10 mouse cellular contexts compared by ENCODE assay signal in genomic region chr7:89473442-89473841, GRCm38 (mm10). TPM values are rescaled to one million over a fixed set of nuclear protein-coding genes. Genes with fewer than 3 reads are reported as not detected.
A peak's percentile ranks its signal among the peaks of the same experiment; 100 is the strongest.
DNase-seq lines count a peak whose midpoint lies in the region; ATAC-seq lines count a peak whose summit lies in the region.
"Had no signal": no experiment of that assay in that cellular context is flagged by ENCODE, and none has a peak within 500 bp of the region (broad histone marks: within the 10 kb centered on the region; RNA-seq: fewer than 3 reads in every experiment).

No protein-coding gene starts in this region.

- ATAC-seq in embryonic facial prominence, embryonic 14.5 days (ENCODE audit: low read depth), result no peak

- H3K27me3 ChIP-seq in heart, embryonic 10.5 days (ENCODE audit: insufficient read depth, poor library complexity, severe bottlenecking), result peaks cover 10% of the 10 kb centered on the region; the same call in 1 of the 2 replicates
- H3K27me3 ChIP-seq in embryonic facial prominence, embryonic 14.5 days (replicated peaks; ENCODE audit: control insufficient read depth, insufficient read depth, low read length), result no peaks in the 10 kb centered on the region

- intact Hi-C loops in heart, postnatal 25 days (cut with DNase I), result loop anchor here (1.0 to 10.0 kb wide), 2 partner anchors 36 to 371 kb away; no protein-coding TSS in a partner anchor

- H3K4me3 ChIP-seq in heart, embryonic 10.5 days, result no peak overlapping the region
- H3K4me3 ChIP-seq in embryonic facial prominence, embryonic 14.5 days (ENCODE audit: low read depth, low read length), result no peak overlapping the region
- H3K4me3 ChIP-seq: heart, embryonic 13.5 days; lung, embryonic 15.5 days had no signal

- no peaks in the 10 kb centered on the region for H3K9me3 ChIP-seq in heart, embryonic 10.5 days
- no peaks in the 10 kb centered on the region for H3K9me3 ChIP-seq in embryonic facial prominence, embryonic 14.5 days (ENCODE audit: control insufficient read depth, low read length)
- H3K9me3 ChIP-seq: heart, embryonic 13.5 days; lung, embryonic 15.5 days had no signal

- DNase-seq in heart, embryonic 10.5 days (ENCODE audit: low spot score), result peak; percentile 69
- no peak for DNase-seq in heart, postnatal 25 days (ENCODE audit: low spot score)
- peak; percentile 32 to 38 for DNase-seq in right cerebral cortex, postnatal 10 days (ENCODE audit: low spot score in 2 of 2)
- DNase-seq in right cerebral cortex, adult 18-20 months, result no peak
- peak; percentile 71 for DNase-seq in embryonic facial prominence, embryonic 14.5 days (ENCODE audit: low spot score)
- DNase-seq in retina, adult 2 months (ENCODE audit: low read depth, low spot score), result peak; percentile 15
- DNase-seq in adrenal gland, adult 18-20 months (ENCODE audit: low spot score in 2 of 2), result no peak
- DNase-seq in cerebellum, adult 11 months, result no peak

- 45% methylated on average over 4 of the region's 4 CpGs for WGBS in heart, embryonic 10.5 days
- WGBS in embryonic facial prominence, embryonic 14.5 days, result 53% methylated on average over 4 of the region's 4 CpGs

- no peak overlapping the region for H3K9ac ChIP-seq in embryonic facial prominence, embryonic 14.5 days (ENCODE audit: low read depth, low read length)
- H3K9ac ChIP-seq: heart, embryonic 13.5 days; lung, embryonic 15.5 days had no signal

- H3K36me3 ChIP-seq in heart, embryonic 10.5 days, result no peaks in the 10 kb centered on the region
- no peaks in the 10 kb centered on the region for H3K36me3 ChIP-seq in embryonic facial prominence, embryonic 14.5 days (ENCODE audit: control insufficient read depth, insufficient read depth, low read length)
- H3K36me3 ChIP-seq: heart, embryonic 13.5 days; lung, embryonic 15.5 days had no signal

- H3K4me1 ChIP-seq in heart, embryonic 10.5 days, result peaks cover 16% of the 10 kb centered on the region
- H3K4me1 ChIP-seq in embryonic facial prominence, embryonic 14.5 days (ENCODE audit: control insufficient read depth, insufficient read depth, low read length), result no peaks in the 10 kb centered on the region

- no peak overlapping the region for H3K27ac ChIP-seq in heart, embryonic 10.5 days
- H3K27ac ChIP-seq in embryonic facial prominence, embryonic 14.5 days (replicated peaks; ENCODE audit: low read depth, low read length), result no peak overlapping the region
- H3K27ac ChIP-seq: heart, embryonic 13.5 days; lung, embryonic 15.5 days had no signal

- no peak overlapping the region for H3K4me2 ChIP-seq in embryonic facial prominence, embryonic 14.5 days (ENCODE audit: low read depth, low read length)
- H3K4me2 ChIP-seq: heart, embryonic 13.5 days; lung, embryonic 15.5 days had no signal

RNA-seq across cellular contexts. Expression of gene Prss23, which starts 53.5 kb away (rescaled TPM):
- polyA plus RNA-seq in heart, embryonic 10.5 days (2016; fragmentation: Nextera tagmentation; extraction: Ambion mirVana), result 38.6 and 40.7 TPM in 2 replicates
- total RNA-seq in heart, postnatal 25 days (2021), result 10 to 100 TPM; 24.6 to 25.0 TPM
- 78.6 and 82.6 TPM in 2 replicates for polyA plus RNA-seq in embryonic facial prominence, embryonic 14.5 days (2014; fragmentation: Nextera tagmentation; extraction: Ambion mirVana)
- total RNA-seq in adrenal gland, adult 18-20 months (2021), result 10 to 100 TPM; 17.1 to 31.4 TPM

Comparison
In these comparisons a context has a peak if more than half of its experiments do, and no peak if none do; other contexts are left out.
1. DNase-seq: peak in heart, embryonic 10.5 days (single experiment), right cerebral cortex, postnatal 10 days (2 of 2), embryonic facial prominence, embryonic 14.5 days (single experiment) and retina, adult 2 months (single experiment); none in heart, postnatal 25 days (single experiment), right cerebral cortex, adult 18-20 months (single experiment), adrenal gland, adult 18-20 months (0 of 2) and cerebellum, adult 11 months (single experiment).